Mouse (Mus musculus) erythroblast, embryonic 14.5 days (primary cell): ENCODE measurements around the gene Tnfsfm13. TPM values are rescaled to one million over a fixed set of nuclear protein-coding genes. Genes with fewer than 3 reads are reported as not detected.

Experiments
- H3K27me3 ChIP-seq: 2 replicates; pipeline ENCODE4 v1.6.1; 2012; ENCODE audit warnings: inconsistent platforms; ENCODE audit not compliant: control insufficient read depth
- H3K36me3 ChIP-seq: 2 replicates; pipeline ENCODE4 v1.6.1; 2012; ENCODE audit warnings: mild to moderate bottlenecking, inconsistent platforms; ENCODE audit not compliant: control insufficient read depth
- H3K4me1 ChIP-seq: 2 replicates; pipeline ENCODE4 v1.6.1; 2012; ENCODE audit warnings: inconsistent platforms; ENCODE audit not compliant: control insufficient read depth
- H3K4me3 ChIP-seq: replicated peaks from 2 replicates; pipeline ENCODE3; 2012; ENCODE audit warnings: moderate library complexity, mild to moderate bottlenecking, inconsistent platforms
- H3K9me3 ChIP-seq: 2 replicates; pipeline ENCODE4 v1.6.1; 2012; ENCODE audit warnings: low read length, inconsistent platforms, mixed read lengths; ENCODE audit not compliant: control insufficient read depth
- GATA1 ChIP-seq: IDR thresholded peaks from 2 replicates; pipeline ENCODE4 v1.6.1; 2012; ENCODE audit warnings: low read length, inconsistent platforms, mixed read lengths
- TAL1 ChIP-seq: IDR thresholded peaks from 3 replicates; pipeline ENCODE4 v1.6.1; 2012; ENCODE audit warnings: low read length, inconsistent platforms, mixed read lengths
- polyA plus RNA-seq: library from polyadenylated mRNA; stranded (reverse); fragments of >175 nt; gene quantifications from 2 replicates; pipeline ENCODE4 v1.2.3, GENCODE M21; 2012

Gene Tnfsfm13
- polyA plus RNA-seq, 1 experiment = not detected

GRCm38 (mm10) chr11:69662213-69662966, 33.5 kb downstream of the Tnfsfm13 start, which contains the start of gene Mpdu1:
TSS of gene Mpdu1 (minus strand) at chr11:69662642.
- TF ChIP-seq GATA1 (no peak), TAL1 (no peak)
- H3K36me3 ChIP-seq = peaks cover 70% of the 10 kb centered on the region
- peaks cover 65% of the 10 kb centered on the region for H3K4me1 ChIP-seq
- H3K9me3 ChIP-seq = no peaks in the 10 kb centered on the region
- peak within 1 kb of the TSS; percentile 87 for H3K4me3 ChIP-seq
- H3K27me3 ChIP-seq = no peaks in the 10 kb centered on the region

- H3K36me3 ChIP-seq = peaks cover 71% of the 10 kb centered on the region
- TF ChIP-seq TAL1 (no peak), GATA1 (no peak)
- H3K27me3 ChIP-seq = no peaks in the 10 kb centered on the region
- H3K4me3 ChIP-seq = peak overlapping the region; percentile 87
- H3K4me1 ChIP-seq = peaks cover 71% of the 10 kb centered on the region
- H3K9me3 ChIP-seq = no peaks in the 10 kb centered on the region
Observed at GRCm38 (mm10) chr11:69661221-69661881, 34.5 kb downstream of the Tnfsfm13 start.

- TF ChIP-seq GATA1 (no peak), TAL1 (no peak)
- peaks cover 71% of the 10 kb centered on the region for H3K36me3 ChIP-seq
- no peaks in the 10 kb centered on the region for H3K27me3 ChIP-seq
- H3K4me3 ChIP-seq = no peak overlapping the region
- no peaks in the 10 kb centered on the region for H3K9me3 ChIP-seq
- peaks cover 67% of the 10 kb centered on the region for H3K4me1 ChIP-seq
Observed at GRCm38 (mm10) chr11:69657462-69657881, 38.4 kb downstream of the Tnfsfm13 start.

- H3K36me3 ChIP-seq = peaks cover 77% of the 10 kb centered on the region
- TF ChIP-seq GATA1 (no peak), TAL1 (no peak)
- H3K27me3 ChIP-seq = no peaks in the 10 kb centered on the region
- no peaks in the 10 kb centered on the region for H3K9me3 ChIP-seq
- H3K4me3 ChIP-seq = no peak overlapping the region
- peaks cover 66% of the 10 kb centered on the region for H3K4me1 ChIP-seq
Observed at GRCm38 (mm10) chr11:69656617-69657461, 39.1 kb downstream of the Tnfsfm13 start.

- H3K4me3 ChIP-seq = no peak overlapping the region
- H3K27me3 ChIP-seq = no peaks in the 10 kb centered on the region
- no peak for TF ChIP-seq TAL1
- TF ChIP-seq GATA1 = no peak
- peaks cover 85% of the 10 kb centered on the region for H3K36me3 ChIP-seq
- no peaks in the 10 kb centered on the region for H3K9me3 ChIP-seq
- peaks cover 58% of the 10 kb centered on the region for H3K4me1 ChIP-seq
Observed at GRCm38 (mm10) chr11:69656065-69656455, 39.8 kb downstream of the Tnfsfm13 start.

GRCm38 (mm10) chr11:69655264-69656064, 40.4 kb downstream of the Tnfsfm13 start, which contains the start of gene Sox15:
TSS of gene Sox15 (plus strand) at chr11:69655314.
- no peaks in the 10 kb centered on the region for H3K9me3 ChIP-seq
- peaks cover 53% of the 10 kb centered on the region for H3K4me1 ChIP-seq
- H3K4me3 ChIP-seq = no peak within 1 kb of the TSS
- H3K36me3 ChIP-seq = peaks cover 91% of the 10 kb centered on the region
- no peaks in the 10 kb centered on the region for H3K27me3 ChIP-seq
- TF ChIP-seq TAL1 (no peak), GATA1 (no peak)

GRCm38 (mm10) chr11:69654760-69655159, 41.1 kb downstream of the Tnfsfm13 start:
- Histone ChIP-seq H3K27me3 (no peaks in the 10 kb centered on the region), H3K4me3 (no peak overlapping the region), H3K36me3 (peaks cover 91% of the 10 kb centered on the region), H3K4me1 (peaks cover 47% of the 10 kb centered on the region), H3K9me3 (no peaks in the 10 kb centered on the region)
- TF ChIP-seq GATA1 = no peak
- TF ChIP-seq TAL1 = no peak

GRCm38 (mm10) chr11:69653399-69653798, 42.5 kb downstream of the Tnfsfm13 start:
- peaks cover 42% of the 10 kb centered on the region for H3K4me1 ChIP-seq
- no peak overlapping the region for H3K4me3 ChIP-seq
- H3K27me3 ChIP-seq = no peaks in the 10 kb centered on the region
- peaks cover 94% of the 10 kb centered on the region for H3K36me3 ChIP-seq
- H3K9me3 ChIP-seq = no peaks in the 10 kb centered on the region
- TF ChIP-seq TAL1 (no peak), GATA1 (no peak)
